Mouse (Mus musculus): ENCODE data around the gene Zmynd11.
"Not testable (repeated sequence)": the region's sequence is repeated elsewhere in the genome, so short reads cannot be mapped to it uniquely, and the experiment has no call there.

Gene Zmynd11

GRCm38 (mm10) chr13:9764646-9765536 is at the start of gene Zmynd11:
TSS of gene Zmynd11 (minus strand) at chr13:9765330.
- DNase-seq: peak; percentile 28

GRCm38 (mm10) chr13:9795889-9796631 is 30.9 kb upstream of the Zmynd11 start:
- DNase-seq: no peak

GRCm38 (mm10) chr13:9786050-9786449 is 20.9 kb upstream of the Zmynd11 start:
- no peak for DNase-seq

DNA sequence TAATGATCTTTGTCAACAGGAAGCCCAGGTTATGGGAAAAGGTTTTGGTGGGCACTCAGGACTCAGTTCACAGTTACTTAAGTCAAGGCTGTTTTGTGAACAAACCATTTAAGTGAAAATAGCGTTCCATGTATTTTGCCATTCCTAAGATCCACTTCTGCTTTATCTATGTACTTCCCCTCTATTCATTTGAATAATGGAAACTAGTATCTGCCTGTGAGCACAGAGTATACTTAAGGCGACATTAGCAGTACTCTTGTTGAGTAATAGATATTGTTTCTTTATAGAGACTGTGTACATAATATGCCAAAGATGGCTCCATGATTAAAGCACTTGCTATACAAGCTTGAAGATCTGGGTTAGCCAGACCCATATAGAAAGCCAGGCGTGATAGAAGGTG is 18.6 kb upstream of the Zmynd11 start:
- DNase-seq: no peak

DNA sequence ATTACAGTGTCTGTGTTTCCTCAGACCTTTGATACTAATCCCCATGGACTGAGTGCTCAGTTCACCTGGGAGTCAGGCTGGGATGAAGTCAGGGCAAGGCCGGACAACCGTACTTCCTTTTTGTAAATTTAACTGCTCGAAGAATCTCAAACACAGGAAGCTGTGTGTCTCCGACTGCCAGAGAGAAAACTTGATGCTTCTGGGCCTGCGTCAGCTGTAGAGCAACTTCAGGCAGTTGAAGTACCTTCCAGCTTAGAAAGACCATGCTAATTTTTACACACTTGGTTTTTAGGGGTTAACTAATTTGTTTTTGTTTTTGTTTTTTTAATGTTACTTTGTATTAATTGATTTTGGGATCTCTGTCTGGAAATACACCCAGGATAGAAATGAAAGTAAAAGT is 10.8 kb upstream of the Zmynd11 start:
- peak; percentile 8 for DNase-seq

DNA sequence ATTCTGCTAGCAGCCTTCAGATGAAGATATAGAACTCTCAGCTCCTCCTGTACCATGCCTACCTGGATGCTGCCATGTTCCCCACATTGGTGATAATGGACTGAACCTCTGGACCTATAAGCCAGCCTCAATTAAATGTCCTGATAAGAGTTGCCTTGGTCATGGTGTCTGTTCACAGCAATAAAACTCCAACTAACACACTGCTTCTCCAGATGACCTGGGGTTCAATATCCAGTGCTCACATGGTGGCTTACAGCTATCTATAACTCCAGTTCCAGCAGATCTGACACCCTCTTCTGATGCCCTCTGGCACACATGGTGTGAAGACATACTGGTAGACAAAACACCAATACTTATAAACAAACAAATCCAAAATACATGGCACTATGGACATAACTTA is 8.9 kb upstream of the Zmynd11 start:
- DNase-seq: no peak

DNA sequence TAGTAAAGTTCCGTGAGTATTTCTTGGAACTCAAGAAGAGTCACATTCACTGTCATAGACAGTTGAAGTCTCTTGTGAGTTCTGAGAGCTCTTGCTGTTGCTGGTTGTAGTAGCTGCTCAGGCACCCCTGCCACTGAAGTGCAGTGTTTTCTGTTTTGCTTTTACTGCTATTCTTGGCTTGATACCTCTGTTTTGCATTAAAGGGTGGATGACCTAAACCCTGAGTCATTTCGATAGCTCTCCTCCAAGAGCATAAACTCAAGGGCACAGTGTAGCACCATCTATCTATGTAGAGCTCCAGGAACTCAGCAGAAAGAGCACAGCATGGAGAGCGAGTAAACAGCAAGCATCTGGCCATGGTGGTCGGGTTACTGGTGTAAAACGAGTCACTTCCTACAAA is 2.1 kb upstream of the Zmynd11 start:
- no peak for DNase-seq

DNA sequence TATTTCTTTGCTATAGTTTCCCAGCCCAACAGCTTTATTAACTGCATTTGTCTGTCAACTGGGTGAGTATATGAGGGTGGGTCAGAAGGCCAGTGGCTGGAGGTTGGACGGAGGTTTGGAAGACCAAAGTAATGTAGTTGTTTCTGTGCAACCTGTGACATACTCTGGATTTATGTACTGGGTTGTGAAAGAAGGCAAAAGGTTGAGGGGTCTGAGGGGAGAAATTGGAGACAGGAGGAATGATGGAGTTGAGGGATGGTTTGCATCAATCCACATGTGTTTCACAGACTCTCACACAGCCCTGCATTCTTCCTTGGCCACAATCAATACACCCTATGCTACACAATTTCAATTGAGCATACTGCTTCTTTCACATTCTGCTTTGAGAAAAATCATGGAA is 1.4 kb upstream of the Zmynd11 start:
- DNase-seq: no peak

GRCm38 (mm10) chr13:9765537-9765851 is 364 bp upstream of the Zmynd11 start:
- no peak for DNase-seq

DNA sequence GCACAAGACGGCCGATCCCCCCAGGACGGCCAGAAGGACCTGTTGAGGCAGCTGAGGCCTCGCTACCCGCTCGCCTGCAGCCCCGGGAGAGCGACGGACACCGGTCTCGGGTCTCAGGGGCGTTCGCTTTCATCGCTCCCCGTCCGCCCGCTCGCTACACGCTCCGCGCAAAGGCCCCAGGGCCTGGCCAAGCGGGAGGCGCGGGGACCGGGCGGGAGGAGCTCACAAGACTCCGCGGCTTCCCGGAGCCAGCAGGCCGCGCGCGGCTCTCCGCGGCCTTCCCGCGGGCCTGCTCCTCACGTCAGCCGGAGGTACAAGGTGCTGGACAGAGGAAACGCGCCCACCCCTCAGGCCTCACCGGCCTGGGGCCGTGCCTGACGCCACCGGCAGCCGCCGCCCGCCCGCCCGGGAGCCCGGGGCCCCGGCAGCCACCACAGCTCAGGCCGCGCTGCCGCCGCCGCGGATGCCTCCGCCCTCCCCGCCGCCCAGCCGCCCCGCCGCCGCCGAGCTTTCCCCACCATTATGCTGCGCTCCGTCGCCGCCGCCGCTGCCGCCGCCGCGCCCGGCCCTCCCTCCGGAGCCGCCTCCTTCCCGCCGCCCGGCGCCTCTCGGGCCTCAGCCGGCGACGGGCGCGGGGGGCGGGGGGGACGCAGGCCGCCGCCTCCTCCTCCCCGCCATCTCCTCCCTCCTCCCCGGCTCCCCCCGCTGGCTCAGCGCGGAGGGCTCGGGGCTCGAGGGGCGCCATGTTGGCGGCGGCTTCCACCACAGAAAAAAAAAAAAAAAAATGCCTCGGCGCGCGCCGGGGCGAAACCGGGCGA is 1.1 kb downstream of the Zmynd11 start:
- DNase-seq: peak; percentile 54

DNA sequence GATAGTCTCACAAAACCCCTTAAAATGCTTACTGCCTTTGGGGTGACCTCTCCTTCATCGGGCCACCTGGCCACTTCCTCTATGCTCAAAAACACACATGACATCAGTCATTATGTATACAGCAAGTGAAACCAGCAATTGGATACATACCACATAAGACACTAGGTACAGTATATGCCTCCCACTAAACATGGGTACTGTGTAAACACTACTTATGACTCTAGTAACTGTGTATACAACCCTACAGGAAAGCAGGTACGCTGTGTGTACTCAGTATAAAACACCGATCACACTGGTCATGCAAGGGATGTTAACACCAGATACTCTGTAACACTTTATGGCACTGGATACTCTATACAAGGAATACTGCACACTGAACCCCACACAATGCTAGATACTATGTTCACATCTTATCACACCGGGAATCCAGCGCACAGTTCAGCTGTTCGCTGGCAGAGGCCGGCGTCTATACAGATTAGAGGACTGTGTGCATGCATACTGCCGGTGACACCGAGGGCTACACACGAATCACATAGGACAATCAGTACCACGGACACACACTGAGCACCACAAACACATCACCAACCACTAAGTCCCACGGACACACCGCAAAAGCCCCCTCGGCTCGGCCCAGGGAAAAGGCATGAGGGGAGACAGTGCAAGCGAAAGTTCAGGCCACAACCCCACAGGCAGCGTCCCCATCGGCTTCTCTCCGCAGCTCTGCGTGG is 1.9 kb downstream of the Zmynd11 start:
- DNase-seq: no peak

DNA sequence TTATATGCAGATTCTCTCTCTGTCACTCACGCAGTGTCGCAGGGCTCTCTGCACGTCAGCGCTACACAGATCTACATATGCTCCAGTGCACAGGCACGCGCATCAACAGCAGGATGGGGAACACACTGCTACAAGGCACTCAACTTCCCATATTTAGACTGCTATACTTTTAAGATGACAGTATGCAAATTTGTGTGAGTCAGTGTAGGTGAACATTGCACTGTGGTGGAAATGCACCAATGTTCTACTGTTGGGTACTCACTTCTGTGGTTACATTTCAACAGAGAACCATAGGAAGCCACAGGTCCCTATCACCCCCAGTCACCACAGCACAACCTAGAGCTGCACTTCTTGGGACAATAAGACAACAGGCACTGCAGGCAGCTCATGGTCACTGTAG is 5.1 kb downstream of the Zmynd11 start:
- no peak for DNase-seq

GRCm38 (mm10) chr13:9757842-9758491 is 7.2 kb downstream of the Zmynd11 start:
- no peak for DNase-seq

GRCm38 (mm10) chr13:9753706-9754105 is 11.4 kb downstream of the Zmynd11 start:
- no peak for DNase-seq

GRCm38 (mm10) chr13:9750320-9750719 is 14.8 kb downstream of the Zmynd11 start:
- DNase-seq: no peak

- no peak for DNase-seq
Measured at GRCm38 (mm10) chr13:9749796-9750195, 15.3 kb downstream of the Zmynd11 start.

DNA sequence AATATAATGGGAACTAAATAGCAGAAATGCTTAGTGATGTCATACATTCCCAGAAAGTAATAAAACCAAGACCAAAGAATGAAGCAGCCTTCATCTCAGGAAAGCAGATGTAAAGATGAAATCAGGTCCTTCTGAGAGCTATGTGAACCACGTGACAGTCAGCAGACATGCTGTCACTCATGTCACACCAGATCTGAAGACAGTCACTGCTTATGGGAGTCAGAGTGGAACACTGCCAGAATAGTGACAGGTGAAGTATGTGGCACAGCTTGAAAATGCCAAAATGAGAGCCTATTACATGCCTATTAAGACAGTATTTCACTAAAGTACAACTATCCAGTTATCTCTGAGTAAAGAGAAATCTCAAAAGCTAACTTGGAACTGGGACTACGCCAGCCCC is 26.9 kb downstream of the Zmynd11 start:
- DNase-seq: no peak

DNA sequence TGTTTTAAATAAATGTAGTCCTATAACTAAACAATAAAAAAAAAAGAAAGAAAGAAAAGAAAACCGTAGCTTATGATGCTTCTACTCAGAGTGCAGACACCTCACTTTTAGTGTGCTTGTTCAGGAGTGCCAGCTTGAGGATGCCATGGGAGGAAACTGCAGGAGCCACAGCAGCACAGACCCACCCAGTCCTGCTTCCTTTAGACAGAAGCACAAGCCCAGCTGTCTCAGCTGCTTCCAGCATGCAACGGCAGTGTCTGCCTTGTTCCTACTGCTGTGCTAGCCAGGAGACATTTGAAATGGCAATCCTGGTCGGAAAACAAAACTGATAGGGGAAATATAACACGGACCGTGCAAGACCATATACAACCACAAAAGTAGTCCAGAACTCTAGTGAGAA is 28.1 kb downstream of the Zmynd11 start:
- DNase-seq: no peak

DNA sequence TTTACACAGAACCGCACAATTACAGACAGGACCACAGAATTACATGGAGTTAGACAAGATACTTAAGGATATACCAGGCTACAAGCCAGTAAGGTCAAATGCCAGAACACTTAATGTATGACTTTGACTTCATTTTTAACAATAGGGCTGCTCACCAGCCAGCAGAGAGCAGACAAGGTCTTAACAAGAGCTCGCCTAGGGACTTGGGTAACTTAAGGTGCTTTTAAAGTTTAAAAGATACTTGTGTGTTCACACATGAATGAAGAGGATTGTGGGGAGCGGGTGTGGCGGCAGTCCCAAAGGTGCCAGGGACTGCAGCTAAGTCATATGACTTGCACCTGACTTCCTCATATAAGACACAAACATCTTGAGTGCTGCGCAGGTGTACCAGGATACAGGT is 32.9 kb downstream of the Zmynd11 start:
- not testable (repeated sequence) for DNase-seq

GRCm38 (mm10) chr13:9729073-9729472 is 36.1 kb downstream of the Zmynd11 start:
- DNase-seq: no peak

DNA sequence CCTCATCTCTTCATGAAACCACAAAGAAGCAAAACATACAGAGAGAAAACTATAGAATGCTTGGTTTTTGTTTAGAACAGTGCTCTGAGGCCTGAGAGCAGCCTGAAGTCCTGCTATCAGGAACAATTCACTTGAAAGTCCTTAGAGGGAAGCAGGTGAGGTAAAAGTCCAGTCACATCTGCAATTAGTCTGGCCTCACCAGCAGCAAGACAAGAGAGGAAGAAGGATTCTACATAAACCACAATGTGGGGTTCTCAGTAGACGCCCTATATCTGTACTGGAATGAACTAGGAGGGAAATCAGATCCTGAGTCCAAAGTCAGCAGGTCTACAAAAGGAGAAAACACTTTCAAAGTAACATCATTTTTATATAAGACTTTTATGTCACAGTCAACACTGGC is 49.9 kb downstream of the Zmynd11 start:
- no peak for DNase-seq

GRCm38 (mm10) chr13:9713462-9714134 is 51.5 kb downstream of the Zmynd11 start:
- no peak for DNase-seq

All from layer of hippocampus, adult 9-11 months (tissue).